ENCODE assay signal across 8 mouse cellular contexts in genomic region chr12:51829290-51830076, GRCm38 (mm10). TPM values are rescaled to one million over a fixed set of nuclear protein-coding genes. Genes with fewer than 3 reads are reported as not detected.
DNase-seq lines count a peak whose midpoint lies in the region; ATAC-seq and TF ChIP-seq lines count a peak whose summit lies in the region.

TSS of gene Hectd1 (minus strand) at chr12:51829536.

- 0% methylated on average over 60 of the region's 114 CpGs for WGBS in hindbrain, embryonic 16.5 days

- peak within 1 kb of the TSS; percentile 100 for H3K9ac ChIP-seq in hindbrain, embryonic 16.5 days (ENCODE audit: low read depth, low read length)

- intact Hi-C loops in gastrocnemius, adult 2 months (cut with DNase I) = loop anchor here (1.0 to 10.0 kb wide), 4 partner anchors 14 to 135 kb away; no protein-coding TSS in a partner anchor

- peak within 1 kb of the TSS; percentile 92 for H3K4me3 ChIP-seq in gastrocnemius, adult 2 months
- peak within 1 kb of the TSS; percentile 97 for H3K4me3 ChIP-seq in hindbrain, embryonic 16.5 days (ENCODE audit: low read length)

- peak; percentile 95 for ATAC-seq in hindbrain, embryonic 16.5 days

- H3K27me3 ChIP-seq in hindbrain, embryonic 16.5 days (replicated peaks; ENCODE audit: control insufficient read depth, insufficient read depth, low read length) = no peaks in the 10 kb centered on the region

- peaks cover 19% of the 10 kb centered on the region for H3K4me1 ChIP-seq in hindbrain, embryonic 16.5 days (ENCODE audit: control insufficient read depth, insufficient read depth, low read depth, low read length)

- H3K27ac ChIP-seq in gastrocnemius, adult 2 months = peak within 1 kb of the TSS; percentile 99
- H3K27ac ChIP-seq in hindbrain, embryonic 16.5 days (ENCODE audit: low read depth, low read length) = peak within 1 kb of the TSS; percentile 99

- peak; percentile 50 for DNase-seq in WW6 (ENCODE audit: low read depth, low spot score)
- peak; percentile 59 to 82 for DNase-seq in cerebellum, postnatal 4 days (ENCODE audit: low spot score in 2 of 2)
- peak; percentile 93 for DNase-seq in gastrocnemius, adult 2 months
- DNase-seq in left cerebral cortex, adult 18-20 months (ENCODE audit: low spot score in 2 of 2) = peak; percentile 70 to 75
- DNase-seq in lung, postnatal 4 days = peak; percentile 89 to 94
- peak; percentile 92 for DNase-seq in retina, postnatal 1 day
- peak; percentile 87 for DNase-seq in urinary bladder, adult 2 months (ENCODE audit: low spot score)

- peak; percentile 64 for TF ChIP-seq CTCF in gastrocnemius, adult 2 months (IDR thresholded peaks at IDR 0.05)

- no peaks in the 10 kb centered on the region for H3K9me3 ChIP-seq in hindbrain, embryonic 16.5 days (ENCODE audit: control insufficient read depth, low read length)

- H3K36me3 ChIP-seq in hindbrain, embryonic 16.5 days (ENCODE audit: control insufficient read depth, insufficient read depth, low read length) = peaks cover 4% of the 10 kb centered on the region; the same call in 1 of the 2 replicates

- H3K4me2 ChIP-seq in hindbrain, embryonic 16.5 days (ENCODE audit: low read length) = peak within 1 kb of the TSS; percentile 64

RNA-seq across cellular contexts. Expression of gene Hectd1, which starts in this region (rescaled TPM):
- total RNA-seq in gastrocnemius, adult 2 months (2021) = 100 to 1,000 TPM in 1 of 2 experiments, 10 to 100 TPM in 1; 98.6 to 100 TPM
- 31.3 and 33.3 TPM in 2 replicates for polyA plus RNA-seq in hindbrain, embryonic 16.5 days (2015; fragmentation: Nextera tagmentation; extraction: Ambion mirVana)
- 10 to 100 TPM; 79.9 to 82.6 TPM for total RNA-seq in left cerebral cortex, adult 18-20 months (2021)
- polyA plus RNA-seq in urinary bladder, adult 2 months (2012; rRNA removed) = 42.6 and 46.7 TPM in 2 replicates

Comparison
In these comparisons a context has a peak if more than half of its experiments do, and no peak if none do; other contexts are left out.
1. Peak in every context shown above with its lines: DNase-seq, ATAC-seq, H3K4me3 ChIP-seq and H3K27ac ChIP-seq.